Mouse (Mus musculus) intestine, embryonic 14.5 days (tissue): ENCODE measurements around the gene Tmprss3. TPM values are rescaled to one million over a fixed set of nuclear protein-coding genes. Genes with fewer than 3 reads are reported as not detected.

Source experiments
- ATAC-seq: fragments of 200-750 bp; cut with Nextera tagmentation; replicated peaks from 2 replicates; pipeline ENCODE4 v1.8.0; 2017; ENCODE audit warnings: low read depth, moderate number of reproducible peaks, moderate TSS enrichment, moderate library complexity; ENCODE audit not compliant: low FRiP score, low TSS enrichment
- DNase-seq: peaks from one replicate; pipeline ENCODE4 v3.0.0-alpha.2; 2018; ENCODE audit warnings: low spot score
- H3K27ac ChIP-seq: fragments of 300-500 bp; sonication (generic); 2 replicates; pipeline ENCODE4 v1.5.1; 2014; ENCODE audit warnings: low read depth, mild to moderate bottlenecking, control low read depth
- H3K27me3 ChIP-seq: fragments of 300-500 bp; sonication (generic); replicated peaks from 2 replicates; pipeline ENCODE4 v1.6.1; 2014; ENCODE audit warnings: low read length, control low read depth; ENCODE audit not compliant: control insufficient read depth, insufficient read depth
- H3K36me3 ChIP-seq: fragments of 300-500 bp; sonication (generic); 2 replicates; pipeline ENCODE4 v1.6.1; 2014; ENCODE audit warnings: low read length, control low read depth; ENCODE audit not compliant: control insufficient read depth, insufficient read depth
- H3K4me1 ChIP-seq: fragments of 300-500 bp; sonication (generic); replicated peaks from 2 replicates; pipeline ENCODE4 v1.6.1; 2014; ENCODE audit warnings: low read length, control low read depth, mixed read lengths; ENCODE audit not compliant: control insufficient read depth, insufficient read depth
- H3K4me2 ChIP-seq: fragments of 300-500 bp; sonication (generic); 2 replicates; pipeline ENCODE4 v1.6.1; 2014; ENCODE audit warnings: low read length
- H3K4me3 ChIP-seq: fragments of 300-500 bp; sonication (generic); 2 replicates; pipeline ENCODE4 v1.5.1; 2014; ENCODE audit warnings: low read depth, low read length, control low read depth, mixed read lengths
- H3K9ac ChIP-seq: fragments of 300-500 bp; sonication (generic); 2 replicates; pipeline ENCODE4 v1.6.1; 2014; ENCODE audit warnings: mild to moderate bottlenecking, low read length
- H3K9me3 ChIP-seq: fragments of 300-500 bp; sonication (generic); 2 replicates; pipeline ENCODE4 v1.6.1; 2016; ENCODE audit warnings: low read length, control low read depth; ENCODE audit not compliant: control insufficient read depth
- WGBS: fragments of 180-500 bp; shearing (Covaris S2); extraction: QIAGEN DNeasy Blood & Tissue Kit; methylation state at CpG from one replicate; pipeline ENCODE4 v1.1.7; 2014; 5-methylcytosine and 5-hydroxymethylcytosine counted together
- polyA plus RNA-seq: library from polyadenylated mRNA; unstranded; fragments of >200 nt; fragmentation: Nextera tagmentation; extraction: Ambion mirVana; gene quantifications from 2 replicates; pipeline ENCODE4 v1.2.1, GENCODE M21; 2014

The Tmprss3 gene
- polyA plus RNA-seq, 1 experiment from 2014 or later = 0.12 TPM

DNA sequence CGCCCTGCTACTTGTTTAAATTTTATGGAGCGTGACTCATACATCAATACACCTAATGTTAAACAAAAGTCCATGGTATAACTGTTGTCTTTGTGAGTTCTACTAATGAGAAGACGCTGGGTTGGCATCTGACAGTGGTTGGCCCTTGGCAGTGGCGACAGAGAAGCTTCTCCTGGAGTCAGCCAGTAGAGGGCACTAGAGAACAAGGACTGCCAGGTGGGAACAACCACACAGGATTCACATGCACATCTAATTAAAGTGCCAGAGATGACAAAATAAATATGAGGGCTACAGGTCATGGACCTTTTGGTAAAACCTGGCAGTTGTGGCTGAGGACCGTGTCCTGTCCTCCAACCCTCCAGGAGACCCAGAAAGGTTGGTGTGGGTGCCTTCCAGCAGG is 60.4 kb downstream of the Tmprss3 start:
- no peak for ATAC-seq
- H3K9ac ChIP-seq = no peak overlapping the region
- H3K36me3 ChIP-seq = no peaks in the 10 kb centered on the region
- no peak overlapping the region for H3K27ac ChIP-seq
- no peaks in the 10 kb centered on the region for H3K27me3 ChIP-seq
- no peak overlapping the region for H3K4me2 ChIP-seq
- DNase-seq = peak; percentile 76
- WGBS = 20% methylated on average over 5 of the region's 5 CpGs
- 0 out of 2 replicates have a peak, but pooled peaks cover 2% of the 10 kb centered on the region for H3K4me1 ChIP-seq
- H3K9me3 ChIP-seq = no peaks in the 10 kb centered on the region
- no peak overlapping the region for H3K4me3 ChIP-seq

DNA sequence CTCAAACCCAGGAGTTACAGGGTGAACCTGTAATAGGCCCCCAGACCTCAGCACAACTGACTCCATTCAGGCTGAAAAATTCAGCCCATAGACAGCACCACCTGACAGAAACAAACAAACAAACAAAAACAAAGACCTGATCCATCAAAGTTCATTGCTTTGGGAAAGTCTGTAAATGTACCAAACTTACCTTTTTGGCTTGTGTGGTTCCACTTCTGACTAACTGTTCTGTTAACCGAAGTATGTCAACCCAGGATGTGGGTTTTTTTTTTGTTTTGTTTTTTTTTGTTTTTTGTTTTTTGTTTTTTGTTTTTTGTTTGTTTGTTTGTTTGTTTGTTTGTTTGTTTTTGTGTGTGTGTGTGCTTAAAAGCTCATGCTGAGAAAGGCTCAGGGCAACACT is 62.0 kb downstream of the Tmprss3 start:
- Histone ChIP-seq H3K9ac (no peak overlapping the region), H3K4me1 (0 out of 2 replicates have a peak, but pooled peaks cover 2% of the 10 kb centered on the region), H3K27ac (no peak overlapping the region), H3K9me3 (no peaks in the 10 kb centered on the region), H3K4me2 (no peak overlapping the region), H3K36me3 (no peaks in the 10 kb centered on the region), H3K4me3 (no peak overlapping the region), H3K27me3 (no peaks in the 10 kb centered on the region)
- no peak for ATAC-seq
- 95% methylated on average over 1 of the region's 1 CpGs for whole genome bisulfite sequencing
- DNase-seq = no peak

GRCm38 (mm10) chr17:31136291-31136690 is 62.5 kb downstream of the Tmprss3 start:
- Histone ChIP-seq H3K4me2 (no peak overlapping the region), H3K27ac (no peak overlapping the region), H3K4me3 (no peak overlapping the region), H3K27me3 (no peaks in the 10 kb centered on the region), H3K9ac (no peak overlapping the region), H3K36me3 (no peaks in the 10 kb centered on the region), H3K4me1 (0 out of 2 replicates have a peak, but pooled peaks cover 2% of the 10 kb centered on the region), H3K9me3 (no peaks in the 10 kb centered on the region)
- ATAC-seq = no peak
- no peak for DNase-seq
- WGBS = 30% methylated on average over 3 of the region's 3 CpGs

GRCm38 (mm10) chr17:31134913-31135312 is 63.9 kb downstream of the Tmprss3 start:
- no peaks in the 10 kb centered on the region for H3K27me3 ChIP-seq
- DNase-seq (no peak), ATAC-seq (peak; percentile 11; the same call in 1 of the 2 replicates)
- H3K9ac ChIP-seq = no peak overlapping the region
- H3K9me3 ChIP-seq = no peaks in the 10 kb centered on the region
- H3K4me3 ChIP-seq = no peak overlapping the region
- H3K27ac ChIP-seq = peak overlapping the region; percentile 34; the same call in 1 of the 2 replicates
- H3K4me2 ChIP-seq = no peak overlapping the region
- H3K4me1 ChIP-seq = 0 out of 2 replicates have a peak, but pooled peaks cover 2% of the 10 kb centered on the region
- WGBS = 64% methylated on average over 6 of the region's 6 CpGs
- no peaks in the 10 kb centered on the region for H3K36me3 ChIP-seq

- Histone ChIP-seq H3K9me3 (no peaks in the 10 kb centered on the region), H3K36me3 (no peaks in the 10 kb centered on the region), H3K27me3 (no peaks in the 10 kb centered on the region), H3K4me2 (no peak overlapping the region), H3K27ac (no peak overlapping the region), H3K9ac (no peak overlapping the region), H3K4me3 (no peak overlapping the region), H3K4me1 (0 out of 2 replicates have a peak, but pooled peaks cover 2% of the 10 kb centered on the region)
- WGBS = 55% methylated on average over 15 of the region's 15 CpGs
- DNase-seq (no peak), ATAC-seq (no peak)
These were observed 65.0 kb downstream of the Tmprss3 start for GRCm38 (mm10) chr17:31133776-31134175.

DNA sequence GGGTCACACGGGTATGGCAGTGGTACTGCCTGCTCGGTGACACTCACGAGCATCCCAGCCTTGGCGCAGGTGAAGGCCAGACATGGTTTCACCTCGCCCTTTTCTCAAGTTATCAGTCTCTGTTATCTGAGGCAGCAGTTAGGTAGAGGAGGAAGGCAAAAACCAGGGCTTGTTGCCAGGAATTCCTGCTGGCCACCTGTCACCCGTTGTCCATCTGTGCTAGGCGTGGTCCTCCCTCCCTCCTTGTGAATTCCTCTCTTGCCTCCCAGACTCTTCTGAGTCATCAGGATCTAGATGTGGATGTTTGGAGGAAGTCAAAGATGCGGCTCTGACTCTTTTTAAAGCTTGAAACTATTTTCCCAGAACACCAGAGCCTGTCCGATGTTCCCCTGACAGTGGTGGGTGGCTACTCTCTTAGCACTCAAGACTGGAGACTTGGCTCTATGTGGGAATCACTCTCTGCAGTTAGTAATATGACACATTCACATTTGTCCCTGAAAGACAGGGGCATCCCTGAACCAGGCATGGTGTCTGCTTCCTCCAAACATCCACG is 67.4 kb downstream of the Tmprss3 start:
- DNase-seq (no peak), ATAC-seq (no peak)
- Histone ChIP-seq H3K4me1 (0 out of 2 replicates have a peak, but pooled peaks cover 2% of the 10 kb centered on the region), H3K9ac (no peak overlapping the region), H3K36me3 (no peaks in the 10 kb centered on the region), H3K9me3 (no peaks in the 10 kb centered on the region), H3K4me3 (no peak overlapping the region), H3K27me3 (no peaks in the 10 kb centered on the region), H3K27ac (no peak overlapping the region), H3K4me2 (no peak overlapping the region)
- 64% methylated on average over 10 of the region's 10 CpGs for WGBS

- no peak within 1 kb of the TSS for H3K9ac ChIP-seq
- H3K36me3 ChIP-seq = no peaks in the 10 kb centered on the region
- WGBS = 2% methylated on average over 2 of the region's 2 CpGs
- no peak within 1 kb of the TSS for H3K27ac ChIP-seq
- H3K4me1 ChIP-seq = 0 out of 2 replicates have a peak, but pooled peaks cover 2% of the 10 kb centered on the region
- no peak for DNase-seq
- H3K27me3 ChIP-seq = no peaks in the 10 kb centered on the region
- no peaks in the 10 kb centered on the region for H3K9me3 ChIP-seq
- ATAC-seq = peak; percentile 69; the same call in 1 of the 2 replicates
- no peak within 1 kb of the TSS for H3K4me2 ChIP-seq
- no peak within 1 kb of the TSS for H3K4me3 ChIP-seq
These were observed 69.3 kb downstream of the Tmprss3 start, which contains the start of gene Tff3 for GRCm38 (mm10) chr17:31129452-31129851. Gene Tff3, minus strand, starts transcription at chr17:31129646.
